Mouse (Mus musculus) lung, postnatal 4 days (tissue): ENCODE measurements at regions not wholly inside any gene's neighbourhood (a gene's known extent, or its start where the extent isn't known, plus 50 kb on each side); places are given as distances from the start of the nearest gene placed in this dataset.
A peak's percentile ranks its signal among the peaks of the same experiment; 100 is the strongest.

Source experiments
- DNase-seq, 2 experiments: peaks; one replicate each; pipeline ENCODE4 v3.0.0; 2021

- DNase-seq, result no peak
Measured at GRCm38 (mm10) chr5:126034846-126035245, 503.3 kb downstream of the Tmem132b start.

- DNase-seq, result no peak
Measured at GRCm38 (mm10) chr5:126036686-126037085, 505.1 kb downstream of the Tmem132b start.

DNA sequence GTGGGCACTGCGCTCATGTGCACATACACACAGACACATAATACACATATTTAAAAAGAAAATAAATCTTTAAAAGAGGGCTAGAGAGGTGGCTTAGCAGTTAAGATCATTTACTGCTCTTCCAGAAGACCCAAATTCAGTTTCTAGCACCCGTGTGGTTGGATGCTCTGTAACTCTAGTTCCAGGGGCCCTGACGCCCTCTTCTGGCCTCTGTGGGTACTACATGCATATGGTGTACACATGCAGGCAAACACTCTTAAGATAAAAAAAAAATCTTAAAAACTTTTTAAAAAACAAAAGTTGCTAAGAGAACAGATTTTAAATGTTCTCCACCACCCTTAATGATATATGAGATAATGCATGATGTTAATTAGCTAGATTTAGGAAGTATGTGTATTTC lies 514.2 kb downstream of the Tmem132b start:
- no peak for DNase-seq

- no peak for DNase-seq
Measured at GRCm38 (mm10) chr5:126063644-126064043, 532.1 kb downstream of the Tmem132b start.

DNA sequence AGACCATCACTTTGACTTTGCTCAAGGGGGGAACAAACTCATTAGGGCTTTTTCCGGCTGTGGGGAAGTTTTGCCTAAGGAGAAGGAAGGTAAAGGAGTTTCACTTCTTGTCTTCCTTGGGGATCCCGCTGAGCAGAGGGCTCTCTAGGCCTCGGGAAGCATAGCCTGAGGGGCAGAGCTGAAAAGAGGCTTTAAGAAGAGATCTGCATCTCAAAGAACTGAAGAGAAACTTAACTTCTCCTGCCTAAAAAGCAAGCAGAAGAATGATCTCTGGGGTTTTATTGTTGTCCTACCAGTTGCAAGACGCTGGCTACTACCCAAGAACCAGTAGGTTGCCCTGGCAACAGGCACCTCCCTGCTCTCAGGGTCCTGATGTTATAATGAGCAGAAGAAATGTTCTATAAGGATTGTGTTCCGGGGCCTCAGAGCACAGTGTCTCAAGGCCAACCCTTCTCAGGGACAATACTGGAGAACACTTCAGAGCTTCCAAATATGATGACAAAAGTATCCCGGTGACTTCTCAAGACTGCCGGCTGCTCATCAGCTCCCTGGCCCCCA lies 547.8 kb downstream of the Tmem132b start:
- DNase-seq, result no peak

- DNase-seq, result peak; percentile 6 to 55
Measured at GRCm38 (mm10) chr5:126088251-126088914, 556.8 kb downstream of the Tmem132b start.

GRCm38 (mm10) chr5:126093196-126093595 lies 561.6 kb downstream of the Tmem132b start:
- no peak for DNase-seq

GRCm38 (mm10) chr5:126096616-126097261 lies 565.2 kb downstream of the Tmem132b start:
- no peak for DNase-seq

GRCm38 (mm10) chr5:126097262-126097628 lies 565.7 kb downstream of the Tmem132b start:
- no peak for DNase-seq

GRCm38 (mm10) chr5:126098433-126098832 lies 566.9 kb downstream of the Tmem132b start:
- no peak for DNase-seq

GRCm38 (mm10) chr5:126099931-126100330 lies 568.4 kb downstream of the Tmem132b start:
- DNase-seq, result no peak

DNA sequence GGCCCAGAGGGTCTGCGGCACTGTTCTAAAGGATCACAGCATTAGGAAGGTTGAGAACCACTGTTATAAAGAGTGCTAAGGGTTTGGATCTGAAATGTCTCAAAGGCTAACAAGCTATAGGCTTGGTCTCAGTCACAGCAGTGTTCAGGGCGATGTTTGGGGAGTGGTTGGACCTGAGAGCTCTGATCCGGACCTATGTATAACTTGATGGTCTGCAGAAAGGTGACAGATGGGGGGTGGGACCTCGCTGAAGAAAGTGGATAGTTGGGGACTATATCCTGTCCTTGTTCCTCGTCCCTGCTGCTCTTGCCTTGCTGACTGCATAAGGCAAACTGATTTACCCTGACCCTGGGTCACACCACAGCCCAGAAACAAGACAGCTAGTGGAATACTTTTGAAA lies 572.9 kb downstream of the Tmem132b start:
- DNase-seq, result no peak

DNA sequence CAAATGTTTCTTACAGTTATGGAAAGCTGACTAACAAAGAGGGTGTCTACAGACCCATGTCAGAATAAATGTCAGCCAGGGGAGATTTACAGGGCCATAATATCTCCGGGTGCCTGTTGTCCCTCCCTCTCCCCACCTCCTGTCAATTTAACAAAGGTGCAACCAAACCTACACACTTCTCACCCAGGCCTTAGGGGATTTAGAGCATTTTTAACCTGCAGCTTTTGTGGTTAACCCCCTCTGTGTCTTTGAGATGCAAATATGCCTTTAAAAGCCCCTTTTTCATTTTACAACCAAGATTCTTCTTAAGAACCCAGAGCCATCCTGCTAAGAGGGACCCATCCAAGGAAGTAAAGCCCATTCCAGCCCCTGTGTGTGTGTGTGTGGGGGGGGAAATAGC lies 573.3 kb downstream of the Tmem132b start:
- DNase-seq, result no peak

DNA sequence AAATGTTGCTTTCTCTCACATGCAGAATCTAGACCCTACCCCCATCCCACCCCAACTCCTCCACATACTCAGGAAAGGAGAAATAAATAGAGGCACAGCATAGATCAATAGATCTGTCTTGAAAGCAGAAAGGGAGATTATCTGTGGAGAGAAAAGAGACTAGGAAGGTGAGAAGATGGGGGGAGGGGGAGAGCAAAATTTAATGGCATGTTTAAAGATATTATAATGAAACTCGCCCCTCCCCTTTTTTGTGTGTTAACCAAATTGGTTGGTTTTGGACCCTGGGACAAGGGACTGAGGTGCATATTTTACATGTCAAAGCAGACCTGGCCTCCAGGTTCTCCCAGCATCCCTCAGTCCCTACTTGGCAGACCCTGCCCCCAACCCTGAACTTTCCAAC lies 573.9 kb downstream of the Tmem132b start:
- no peak for DNase-seq

- no peak for DNase-seq
Measured at GRCm38 (mm10) chr5:126107020-126107419, 575.4 kb downstream of the Tmem132b start.

DNA sequence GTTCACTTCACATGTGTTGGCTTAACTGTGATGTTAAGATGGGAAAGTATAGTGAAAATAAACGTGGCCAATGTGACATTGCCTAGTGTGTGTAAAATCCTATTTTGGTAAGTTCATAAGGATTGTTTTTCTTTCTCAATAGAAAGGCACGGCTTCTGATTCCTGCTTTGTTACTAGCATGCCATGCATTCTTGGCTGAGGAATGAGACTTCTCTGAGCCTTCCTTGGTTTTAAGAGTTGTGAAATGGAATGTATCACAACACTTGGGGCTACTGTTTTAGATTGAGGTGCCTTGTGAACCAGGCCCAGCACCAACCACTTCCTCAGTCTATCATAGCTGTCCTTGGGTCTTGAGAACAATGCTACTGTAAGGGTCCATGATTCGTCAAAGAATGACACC lies 577.3 kb downstream of the Tmem132b start:
- no peak for DNase-seq

DNA sequence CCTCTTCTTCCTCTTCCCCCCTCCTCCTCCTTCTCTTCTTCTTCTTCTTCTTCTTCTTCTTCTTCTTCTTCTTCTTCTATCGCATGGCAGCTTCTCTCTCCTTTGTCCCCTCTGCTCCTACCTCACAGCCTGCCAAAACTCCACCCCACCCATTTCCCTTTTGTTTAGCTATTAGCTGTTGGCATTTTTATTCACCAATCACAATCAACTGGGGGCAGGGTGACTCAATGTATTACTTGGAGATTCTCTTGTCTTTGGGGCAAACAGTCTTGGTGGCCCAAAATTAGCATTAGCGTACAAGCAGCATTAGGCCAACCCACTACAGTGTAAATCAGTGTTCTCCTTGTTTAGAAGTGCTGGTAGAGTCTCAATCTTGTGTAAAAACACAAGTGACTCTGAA lies 585.7 kb downstream of the Tmem132b start:
- DNase-seq, result no peak

DNA sequence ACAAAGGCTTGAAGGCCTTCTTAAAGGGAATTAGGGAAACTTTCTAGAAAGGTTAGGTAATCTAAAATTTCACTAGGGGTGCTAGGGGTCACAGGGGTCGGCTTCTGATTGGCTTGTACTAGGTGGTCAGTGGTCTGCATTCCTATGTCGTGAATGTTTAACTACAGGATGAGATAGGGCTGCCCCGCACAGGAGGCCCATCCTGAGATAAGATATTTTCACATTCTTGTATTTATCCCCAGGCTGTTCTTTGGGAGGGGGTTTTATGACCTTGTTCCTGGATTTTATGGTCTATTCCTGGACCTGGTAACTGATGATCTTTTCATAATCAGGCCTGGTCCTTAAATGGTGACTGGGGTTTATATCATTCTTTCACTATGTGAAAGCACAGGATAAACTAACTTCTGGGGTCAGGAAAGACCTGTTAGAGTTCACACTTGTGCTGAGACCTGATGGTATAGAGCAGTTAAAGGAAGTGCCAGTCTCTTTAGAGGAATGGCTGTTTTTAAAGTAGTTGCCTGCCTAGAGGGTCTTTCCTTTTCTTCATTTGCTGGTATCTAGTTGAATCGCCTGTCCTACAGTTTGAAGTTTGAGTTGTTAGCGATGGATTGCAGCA lies 586.4 kb downstream of the Tmem132b start:
- no peak for DNase-seq

DNA sequence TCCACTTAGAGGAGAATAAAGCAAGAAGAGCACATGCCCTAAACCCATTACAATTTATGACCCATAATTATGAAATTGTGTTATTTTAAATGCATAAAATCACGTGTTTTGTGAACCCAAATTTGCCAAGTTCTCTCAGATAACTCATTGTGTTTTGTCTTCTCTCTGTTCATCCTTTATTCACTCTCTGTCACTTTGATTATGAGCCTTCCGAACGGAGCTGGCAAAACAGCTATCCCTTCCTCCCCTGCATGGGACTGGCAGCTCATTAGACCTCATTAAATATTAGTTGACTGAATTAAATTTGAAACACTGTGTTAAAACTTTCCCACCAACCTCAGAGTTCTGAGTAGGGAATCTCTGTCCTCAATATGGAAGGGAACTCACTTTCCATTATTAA lies 587.2 kb downstream of the Tmem132b start:
- DNase-seq, result no peak

DNA sequence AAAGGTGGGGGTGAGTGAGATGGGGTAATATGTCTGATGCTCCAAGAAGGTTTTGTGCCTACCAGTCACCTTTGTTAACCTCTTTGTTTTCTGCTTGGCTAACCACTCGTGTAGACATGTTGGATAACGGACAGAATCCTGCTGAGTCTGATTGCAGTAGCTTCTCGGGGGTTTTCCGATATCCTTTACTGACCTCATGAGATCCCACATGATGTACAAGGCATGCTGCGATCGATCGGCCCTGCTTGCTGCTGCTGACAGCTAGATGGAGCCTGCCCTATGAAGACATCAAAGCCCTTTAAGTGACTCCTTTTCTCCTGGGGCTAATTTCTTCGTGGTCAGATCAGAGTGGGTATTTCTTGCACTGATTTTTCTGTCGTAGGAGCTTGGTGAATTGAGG lies 591.6 kb downstream of the Tmem132b start:
- no peak for DNase-seq

- no peak for DNase-seq
Measured at GRCm38 (mm10) chr5:126127486-126127885, 595.9 kb downstream of the Tmem132b start.

DNA sequence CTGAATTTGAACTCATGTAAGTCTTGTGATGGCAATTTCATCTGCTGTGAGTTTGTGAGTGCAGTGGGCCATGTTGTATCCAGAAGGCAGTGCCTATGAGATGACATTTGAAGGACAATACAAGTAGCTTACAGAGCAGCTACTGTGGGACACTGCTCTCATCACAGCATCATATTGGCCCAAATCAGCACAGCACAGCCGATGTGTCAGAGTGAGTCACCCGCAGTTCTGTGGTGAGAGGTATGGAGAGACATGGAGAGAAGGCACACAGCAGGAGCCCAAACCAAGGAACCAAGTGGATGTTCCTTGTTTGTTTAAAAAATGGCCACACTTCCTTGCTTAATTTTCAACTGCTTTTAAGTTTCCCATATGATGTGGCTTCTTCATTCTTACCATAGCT lies 617.3 kb downstream of the Tmem132b start:
- no peak for DNase-seq

DNA sequence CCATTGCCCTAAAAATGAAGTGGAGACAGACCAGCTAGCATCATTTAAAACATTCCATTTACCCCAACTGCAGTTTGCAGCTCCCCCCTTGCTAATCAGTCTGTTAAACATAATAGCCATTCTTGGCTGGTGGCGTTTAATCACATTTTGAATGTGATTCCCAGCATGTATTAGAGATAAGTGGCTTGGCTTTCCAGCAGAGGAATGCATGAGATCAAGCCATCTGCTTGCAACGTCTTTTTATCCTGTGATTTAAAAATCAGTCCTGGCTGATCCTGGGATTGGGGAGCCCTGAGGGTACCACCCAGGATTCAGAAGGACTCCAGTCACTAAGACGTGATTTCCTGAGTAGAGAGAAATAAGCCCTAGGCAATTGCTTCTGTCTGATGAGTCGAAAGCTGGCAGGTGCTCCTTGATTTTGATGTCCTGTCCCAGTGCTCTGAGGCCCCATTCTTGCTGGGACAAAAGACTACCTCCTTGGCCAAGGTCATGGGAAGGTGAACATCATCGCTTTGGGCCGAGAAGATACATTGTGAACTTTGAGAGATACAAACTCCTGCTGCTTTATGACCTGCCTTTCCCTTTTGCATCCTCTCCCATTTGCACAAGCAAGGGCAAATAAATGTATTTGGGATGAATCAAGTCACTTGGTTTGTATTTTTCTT lies 623.8 kb downstream of the Tmem132b start:
- no peak for DNase-seq

GRCm38 (mm10) chr5:126186111-126186510 lies 654.5 kb downstream of the Tmem132b start:
- DNase-seq, result no peak
